Mouse (Mus musculus): ENCODE results near the gene Spock1.

The Spock1 gene

GRCm38 (mm10) chr13:57809603-57810002, 98.5 kb downstream of the Spock1 start:
- no peak for DNase-seq (ENCODE audit: low read depth in 2 of 2, low spot score in 2 of 2)

GRCm38 (mm10) chr13:57806816-57807215, 101.3 kb downstream of the Spock1 start:
- no peak for DNase-seq (ENCODE audit: low read depth in 2 of 2, low spot score in 2 of 2)

GRCm38 (mm10) chr13:57806301-57806700, 101.8 kb downstream of the Spock1 start:
- no peak for DNase-seq (ENCODE audit: low read depth in 2 of 2, low spot score in 2 of 2)

GRCm38 (mm10) chr13:57798633-57799032, 109.5 kb downstream of the Spock1 start:
- DNase-seq (ENCODE audit: low read depth in 2 of 2, low spot score in 2 of 2) = no peak

GRCm38 (mm10) chr13:57796951-57797692, 111.0 kb downstream of the Spock1 start:
- no peak for DNase-seq (ENCODE audit: low read depth in 2 of 2, low spot score in 2 of 2)

GRCm38 (mm10) chr13:57793643-57794240, 114.4 kb downstream of the Spock1 start:
- no peak for DNase-seq (ENCODE audit: low read depth in 2 of 2, low spot score in 2 of 2)

- no peak for DNase-seq (ENCODE audit: low read depth in 2 of 2, low spot score in 2 of 2)
Observed at GRCm38 (mm10) chr13:57789796-57790195, 118.3 kb downstream of the Spock1 start.

GRCm38 (mm10) chr13:57788299-57788698, 119.8 kb downstream of the Spock1 start:
- no peak for DNase-seq (ENCODE audit: low read depth in 2 of 2, low spot score in 2 of 2)

GRCm38 (mm10) chr13:57786278-57786677, 121.9 kb downstream of the Spock1 start:
- DNase-seq (ENCODE audit: low read depth in 2 of 2, low spot score in 2 of 2) = no peak

- DNase-seq (ENCODE audit: low read depth in 2 of 2, low spot score in 2 of 2) = no peak
Observed at GRCm38 (mm10) chr13:57782975-57783374, 125.2 kb downstream of the Spock1 start.

GRCm38 (mm10) chr13:57782107-57782561, 126.0 kb downstream of the Spock1 start:
- DNase-seq (ENCODE audit: low read depth in 2 of 2, low spot score in 2 of 2) = no peak

- no peak for DNase-seq (ENCODE audit: low read depth in 2 of 2, low spot score in 2 of 2)
Observed at GRCm38 (mm10) chr13:57779146-57779545, 129.0 kb downstream of the Spock1 start.

GRCm38 (mm10) chr13:57778524-57778923, 129.6 kb downstream of the Spock1 start:
- DNase-seq (ENCODE audit: low read depth in 2 of 2, low spot score in 2 of 2) = no peak

- no peak for DNase-seq (ENCODE audit: low read depth in 2 of 2, low spot score in 2 of 2)
Observed at GRCm38 (mm10) chr13:57771998-57772397, 136.1 kb downstream of the Spock1 start.

GRCm38 (mm10) chr13:57766721-57767120, 141.4 kb downstream of the Spock1 start:
- DNase-seq (ENCODE audit: low read depth in 2 of 2, low spot score in 2 of 2) = no peak

- DNase-seq (ENCODE audit: low read depth in 2 of 2, low spot score in 2 of 2) = no peak
Observed at GRCm38 (mm10) chr13:57761122-57761521, 147.0 kb downstream of the Spock1 start.

GRCm38 (mm10) chr13:57760618-57761017, 147.5 kb downstream of the Spock1 start:
- DNase-seq (ENCODE audit: low read depth in 2 of 2, low spot score in 2 of 2) = no peak

GRCm38 (mm10) chr13:57756316-57756715, 151.8 kb downstream of the Spock1 start:
- DNase-seq (ENCODE audit: low read depth in 2 of 2, low spot score in 2 of 2) = no peak

- DNase-seq (ENCODE audit: low read depth in 2 of 2, low spot score in 2 of 2) = no peak
Observed at GRCm38 (mm10) chr13:57750831-57751230, 157.3 kb downstream of the Spock1 start.

GRCm38 (mm10) chr13:57744667-57745066, 163.5 kb downstream of the Spock1 start:
- no peak for DNase-seq (ENCODE audit: low read depth in 2 of 2, low spot score in 2 of 2)

GRCm38 (mm10) chr13:57741186-57741585, 166.9 kb downstream of the Spock1 start:
- no peak for DNase-seq (ENCODE audit: low read depth in 2 of 2, low spot score in 2 of 2)

GRCm38 (mm10) chr13:57740473-57740872, 167.7 kb downstream of the Spock1 start:
- no peak for DNase-seq (ENCODE audit: low read depth in 2 of 2, low spot score in 2 of 2)

- no peak for DNase-seq (ENCODE audit: low read depth in 2 of 2, low spot score in 2 of 2)
Observed at GRCm38 (mm10) chr13:57736060-57736459, 172.1 kb downstream of the Spock1 start.
